Comparison of ENCODE assay signal across 11 mouse cellular contexts in genomic region chr11:90548560-90548959, GRCm38 (mm10).
DNase-seq lines count a peak whose midpoint lies in the region; ATAC-seq lines count a peak whose summit lies in the region.
"Had no signal": no experiment of that assay in that cellular context is flagged by ENCODE, and none has a peak within 500 bp of the region (broad histone marks: within the 10 kb centered on the region; RNA-seq: fewer than 3 reads in every experiment).

No protein-coding gene starts in this region.

- no peak overlapping the region for H3K4me3 ChIP-seq in embryonic facial prominence, embryonic 14.5 days (ENCODE audit: low read depth, low read length)
- H3K4me3 ChIP-seq in hindbrain, embryonic 16.5 days (ENCODE audit: low read length): no peak overlapping the region
- H3K4me3 ChIP-seq in midbrain, embryonic 11.5 days (ENCODE audit: low read depth, low read length): no peak overlapping the region
- H3K4me3 ChIP-seq in limb, embryonic 10.5 days: no peak overlapping the region
- H3K4me3 ChIP-seq: limb, embryonic 13.5 days; neural tube, embryonic 13.5 days had no signal

- H3K36me3 ChIP-seq in embryonic facial prominence, embryonic 14.5 days (ENCODE audit: control insufficient read depth, insufficient read depth, low read length): peaks cover 12% of the 10 kb centered on the region; the same call in 1 of the 2 replicates
- H3K36me3 ChIP-seq in hindbrain, embryonic 16.5 days (ENCODE audit: control insufficient read depth, insufficient read depth, low read length): no peaks in the 10 kb centered on the region
- no peaks in the 10 kb centered on the region for H3K36me3 ChIP-seq in midbrain, embryonic 11.5 days (ENCODE audit: control insufficient read depth, insufficient read depth, low read length)
- peaks cover 24% of the 10 kb centered on the region for H3K36me3 ChIP-seq in limb, embryonic 10.5 days

- DNase-seq in CD4-positive helper T cell, adult 2 months (ENCODE audit: low read depth, low spot score): peak; percentile 25
- peak; percentile 56 for DNase-seq in embryonic facial prominence, embryonic 14.5 days (ENCODE audit: low spot score)
- peak; percentile 87 for DNase-seq in midbrain, embryonic 11.5 days (ENCODE audit: low spot score, missing footprints)
- no peak for DNase-seq in ovary, postnatal 10 days (ENCODE audit: low spot score)
- no peak for DNase-seq in urinary bladder, adult 18-20 months (ENCODE audit: low spot score in 2 of 2)
- DNase-seq in urinary bladder, adult 2 months (ENCODE audit: low spot score): no peak
- DNase-seq in limb, embryonic 10.5 days (ENCODE audit: low spot score): no peak

- H3K27me3 ChIP-seq in embryonic facial prominence, embryonic 14.5 days (replicated peaks; ENCODE audit: control insufficient read depth, insufficient read depth, low read length): no peaks in the 10 kb centered on the region
- H3K27me3 ChIP-seq in hindbrain, embryonic 16.5 days (replicated peaks; ENCODE audit: control insufficient read depth, insufficient read depth, low read length): no peaks in the 10 kb centered on the region
- peaks cover 38% of the 10 kb centered on the region for H3K27me3 ChIP-seq in midbrain, embryonic 11.5 days (ENCODE audit: control insufficient read depth, insufficient read depth, low read length)
- no peaks in the 10 kb centered on the region for H3K27me3 ChIP-seq in limb, embryonic 10.5 days (ENCODE audit: low read depth, poor library complexity, severe bottlenecking)
- H3K27me3 ChIP-seq: CH12.LX; limb, embryonic 13.5 days had no signal

- ATAC-seq in embryonic facial prominence, embryonic 14.5 days (ENCODE audit: low read depth): peak; percentile 41; the same call in 1 of the 2 replicates
- peak; percentile 88 for ATAC-seq in hindbrain, embryonic 16.5 days
- peak; percentile 90 for ATAC-seq in midbrain, embryonic 11.5 days (ENCODE audit: low FRiP score)

- WGBS in embryonic facial prominence, embryonic 14.5 days: 40% methylated on average over 13 of the region's 13 CpGs
- WGBS in hindbrain, embryonic 16.5 days: 15% methylated on average over 13 of the region's 13 CpGs
- WGBS in midbrain, embryonic 11.5 days: 11% methylated on average over 13 of the region's 13 CpGs
- WGBS in limb, embryonic 10.5 days: 79% methylated on average over 13 of the region's 13 CpGs

- peaks cover 4% of the 10 kb centered on the region; the same call in 1 of the 2 replicates for H3K9me3 ChIP-seq in embryonic facial prominence, embryonic 14.5 days (ENCODE audit: control insufficient read depth, low read length)
- no peaks in the 10 kb centered on the region for H3K9me3 ChIP-seq in hindbrain, embryonic 16.5 days (ENCODE audit: control insufficient read depth, low read length)
- H3K9me3 ChIP-seq in midbrain, embryonic 11.5 days (ENCODE audit: control insufficient read depth, low read length): 0 out of 2 replicates have a peak, but pooled peaks cover 2% of the 10 kb centered on the region
- H3K9me3 ChIP-seq in limb, embryonic 10.5 days (replicated peaks): no peaks in the 10 kb centered on the region
- H3K9me3 ChIP-seq: limb, embryonic 13.5 days; neural tube, embryonic 13.5 days had no signal

- H3K4me2 ChIP-seq in embryonic facial prominence, embryonic 14.5 days (ENCODE audit: low read depth, low read length): no peak overlapping the region
- H3K4me2 ChIP-seq in hindbrain, embryonic 16.5 days (ENCODE audit: low read length): peak overlapping the region; percentile 19; the same call in 1 of the 2 replicates
- no peak overlapping the region for H3K4me2 ChIP-seq in midbrain, embryonic 11.5 days
- H3K4me2 ChIP-seq: limb, embryonic 13.5 days; neural tube, embryonic 13.5 days had no signal

- H3K9ac ChIP-seq in embryonic facial prominence, embryonic 14.5 days (ENCODE audit: low read depth, low read length): no peak overlapping the region
- no peak overlapping the region for H3K9ac ChIP-seq in hindbrain, embryonic 16.5 days (ENCODE audit: low read depth, low read length)
- H3K9ac ChIP-seq in midbrain, embryonic 11.5 days (ENCODE audit: low read length): no peak overlapping the region
- H3K9ac ChIP-seq: limb, embryonic 13.5 days; neural tube, embryonic 13.5 days had no signal

- peaks cover 3% of the 10 kb centered on the region; the same call in 1 of the 2 replicates for H3K4me1 ChIP-seq in embryonic facial prominence, embryonic 14.5 days (ENCODE audit: control insufficient read depth, insufficient read depth, low read length)
- H3K4me1 ChIP-seq in hindbrain, embryonic 16.5 days (ENCODE audit: control insufficient read depth, insufficient read depth, low read depth, low read length): peaks cover 7% of the 10 kb centered on the region
- peaks cover 14% of the 10 kb centered on the region for H3K4me1 ChIP-seq in midbrain, embryonic 11.5 days (ENCODE audit: control insufficient read depth, insufficient read depth, low read length)
- H3K4me1 ChIP-seq in limb, embryonic 10.5 days: 0 out of 2 replicates have a peak, but pooled peaks cover 3% of the 10 kb centered on the region
- H3K4me1 ChIP-seq: limb, embryonic 13.5 days had no signal

- no peak overlapping the region; the same call in 1 of the 2 replicates for H3K27ac ChIP-seq in embryonic facial prominence, embryonic 14.5 days (replicated peaks; ENCODE audit: low read depth, low read length)
- no peak overlapping the region for H3K27ac ChIP-seq in hindbrain, embryonic 16.5 days (ENCODE audit: low read depth, low read length)
- no peak overlapping the region for H3K27ac ChIP-seq in midbrain, embryonic 11.5 days (ENCODE audit: low read depth, low read length)
- H3K27ac ChIP-seq in limb, embryonic 10.5 days: no peak overlapping the region
- H3K27ac ChIP-seq: limb, embryonic 13.5 days; neural tube, embryonic 13.5 days had no signal

Comparison
In these comparisons a context has a peak if more than half of its experiments do, and no peak if none do; other contexts are left out.
1. DNase-seq: peak in CD4-positive helper T cell, adult 2 months (single experiment), embryonic facial prominence, embryonic 14.5 days (single experiment) and midbrain, embryonic 11.5 days (single experiment); none in ovary, postnatal 10 days (single experiment), urinary bladder, adult 18-20 months (0 of 2), urinary bladder, adult 2 months (single experiment) and limb, embryonic 10.5 days (single experiment).
2. Peak in every context shown above with its lines, with median percentiles within 50 percentile points of each other: ATAC-seq.